Mouse (Mus musculus): ENCODE data around the gene Gm20388. TPM values are rescaled to one million over a fixed set of nuclear protein-coding genes. Genes with fewer than 3 reads are reported as not detected.
A peak's percentile ranks its signal among the peaks of the same experiment; 100 is the strongest.

The Gm20388 gene
- polyA plus RNA-seq, 1 experiment from 2014 or later = not detected

DNA sequence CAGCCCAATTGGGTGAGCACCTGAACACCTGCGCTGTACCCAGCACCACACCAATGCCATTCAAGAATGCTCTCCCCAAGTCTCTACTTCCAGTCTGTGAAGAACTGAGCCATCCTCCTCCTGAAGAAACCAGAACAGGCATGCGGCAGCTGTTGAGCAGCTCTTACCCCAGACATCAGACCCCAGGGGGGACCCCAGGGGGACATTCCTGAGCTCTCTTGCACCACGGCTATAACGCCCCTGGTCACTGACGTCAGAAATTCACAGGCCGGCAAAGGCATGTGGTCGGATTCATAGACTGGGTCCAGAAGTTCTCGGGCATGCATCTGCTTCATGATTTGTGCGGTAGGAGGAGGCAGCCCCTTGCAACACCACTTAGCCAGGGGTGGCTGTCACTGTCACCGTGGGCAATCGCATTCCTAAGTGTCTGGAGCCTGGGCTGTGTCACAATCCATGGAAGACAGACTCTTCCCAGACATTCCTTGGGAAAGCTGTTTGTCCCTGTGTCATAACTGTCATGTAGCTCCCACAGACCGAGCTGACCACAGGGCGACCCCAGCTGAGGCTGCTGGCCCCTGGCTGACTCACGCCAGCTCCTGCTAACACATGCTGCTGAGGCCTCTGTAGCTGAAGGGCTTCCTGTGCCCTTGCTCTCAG lies 2256.7 kb downstream of the Gm20388 start:
- H3K9me3 ChIP-seq (replicated peaks) = no peaks in the 10 kb centered on the region
- no peak for DNase-seq
- H3K9ac ChIP-seq = no peak overlapping the region
- ATAC-seq (ENCODE audit: low read depth) = no peak
- no peaks in the 10 kb centered on the region for H3K4me1 ChIP-seq (replicated peaks)
- 65% methylated on average over 14 of the region's 14 CpGs for WGBS (ENCODE audit: insufficient replicate concordance)
- H3K4me2 ChIP-seq = no peak overlapping the region
- H3K27ac ChIP-seq = no peak overlapping the region
- H3K36me3 ChIP-seq = no peaks in the 10 kb centered on the region
- no peaks in the 10 kb centered on the region for H3K27me3 ChIP-seq
- no peak overlapping the region for H3K4me3 ChIP-seq (replicated peaks)

DNA sequence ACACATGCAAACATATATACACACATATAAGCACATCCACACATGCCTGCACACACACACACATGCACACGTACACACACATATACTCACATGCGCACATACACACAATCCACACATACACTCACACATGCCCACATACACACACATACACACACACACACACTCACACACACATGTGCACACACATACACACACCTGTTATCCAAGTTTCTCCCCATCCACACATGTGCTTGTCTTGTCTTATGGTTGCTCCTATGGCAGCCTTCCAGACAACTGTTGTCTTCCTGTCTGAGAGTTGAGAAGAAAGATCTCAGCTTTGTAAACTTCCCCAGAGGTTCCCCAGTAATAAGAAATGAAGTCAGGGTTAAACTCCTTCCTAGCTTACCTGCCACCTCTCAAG lies 2258.8 kb downstream of the Gm20388 start:
- H3K4me3 ChIP-seq (replicated peaks) = no peak overlapping the region
- H3K4me2 ChIP-seq = no peak overlapping the region
- H3K27me3 ChIP-seq = no peaks in the 10 kb centered on the region; the same call in 1 of the 2 replicates
- no peak overlapping the region for H3K9ac ChIP-seq
- DNase-seq (no peak), ATAC-seq (ENCODE audit: low read depth) (no peak)
- 86% methylated on average over 2 of the region's 2 CpGs for WGBS (ENCODE audit: insufficient replicate concordance)
- H3K4me1 ChIP-seq (replicated peaks) = no peaks in the 10 kb centered on the region; the same call in 1 of the 2 replicates
- H3K36me3 ChIP-seq = no peaks in the 10 kb centered on the region
- H3K27ac ChIP-seq = no peak overlapping the region
- H3K9me3 ChIP-seq (replicated peaks) = no peaks in the 10 kb centered on the region

DNA sequence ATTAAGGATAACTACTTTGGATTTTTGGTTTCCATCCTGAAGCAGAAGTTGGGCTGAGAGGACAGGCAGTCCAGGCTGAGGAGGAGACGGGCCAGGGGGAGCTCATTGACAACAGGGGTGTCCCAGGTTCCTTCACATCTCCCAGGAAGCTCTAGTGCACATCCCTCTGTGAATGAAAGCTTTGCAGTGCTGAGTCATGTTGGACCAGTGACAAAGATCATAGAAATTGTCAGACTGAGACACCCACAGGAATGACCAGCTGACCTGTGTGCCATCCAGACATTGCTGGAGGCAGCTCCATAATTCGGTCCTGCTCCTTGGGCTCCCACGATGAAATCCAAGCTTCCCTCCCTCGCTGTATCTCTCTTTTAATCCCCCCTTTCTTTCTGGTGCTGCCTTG lies 2261.2 kb downstream of the Gm20388 start:
- Histone ChIP-seq H3K36me3 (no peaks in the 10 kb centered on the region), H3K4me2 (no peak overlapping the region), H3K4me3 (replicated peaks) (no peak overlapping the region), H3K4me1 (replicated peaks) (no peaks in the 10 kb centered on the region; the same call in 1 of the 2 replicates), H3K9me3 (replicated peaks) (no peaks in the 10 kb centered on the region), H3K9ac (no peak overlapping the region), H3K27me3 (no peaks in the 10 kb centered on the region; the same call in 1 of the 2 replicates), H3K27ac (no peak overlapping the region)
- DNase-seq (no peak), ATAC-seq (ENCODE audit: low read depth) (no peak)
- WGBS (ENCODE audit: insufficient replicate concordance) = 60% methylated on average over 4 of the region's 4 CpGs

DNA sequence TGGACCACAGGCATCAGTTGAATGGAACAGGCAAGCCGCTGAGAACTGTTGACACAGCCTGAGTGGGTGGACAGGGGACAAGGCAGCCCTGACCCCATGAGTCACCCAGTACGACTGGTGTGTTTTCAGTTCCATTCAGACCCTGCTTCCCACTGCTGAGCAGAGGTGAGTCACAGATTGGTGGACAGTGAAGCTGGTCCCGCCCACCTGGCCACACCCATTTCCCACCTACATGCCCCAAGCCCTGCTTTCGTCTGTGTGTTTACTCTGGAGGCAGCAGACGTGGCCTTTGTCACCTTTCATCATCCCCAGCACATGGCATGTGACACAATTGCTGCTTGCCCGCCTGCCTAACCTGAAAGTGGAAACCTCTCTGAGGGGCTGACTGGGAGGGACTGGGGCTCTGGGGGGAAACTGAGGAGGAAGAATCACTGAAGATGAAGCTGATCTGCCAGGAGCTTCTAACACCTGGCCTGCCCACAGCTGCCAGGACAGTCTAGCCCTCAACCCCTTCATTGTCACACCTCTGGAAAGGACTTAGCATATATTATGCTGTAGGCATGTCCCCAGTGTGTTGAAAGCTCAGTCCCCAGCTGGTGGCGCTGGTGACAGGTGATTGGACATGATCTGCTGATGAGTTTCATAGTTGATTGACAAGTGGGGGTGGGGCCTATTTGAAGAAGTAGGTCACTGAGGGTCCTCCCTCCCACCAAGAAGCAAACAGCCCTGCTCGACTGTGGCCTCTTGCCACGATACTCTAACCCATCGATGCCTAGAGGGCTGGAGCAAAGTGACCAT lies 2263.7 kb downstream of the Gm20388 start:
- H3K27me3 ChIP-seq = peaks cover 5% of the 10 kb centered on the region; the same call in 1 of the 2 replicates
- ATAC-seq (ENCODE audit: low read depth) = peak; percentile 87
- H3K4me2 ChIP-seq = no peak overlapping the region
- H3K4me1 ChIP-seq (replicated peaks) = no peaks in the 10 kb centered on the region; the same call in 1 of the 2 replicates
- 28% methylated on average over 10 of the region's 10 CpGs for WGBS (ENCODE audit: insufficient replicate concordance)
- no peak for DNase-seq
- no peaks in the 10 kb centered on the region for H3K36me3 ChIP-seq
- peak overlapping the region; percentile 74 for H3K27ac ChIP-seq
- no peaks in the 10 kb centered on the region for H3K9me3 ChIP-seq (replicated peaks)
- H3K9ac ChIP-seq = no peak overlapping the region
- H3K4me3 ChIP-seq (replicated peaks) = no peak overlapping the region

DNA sequence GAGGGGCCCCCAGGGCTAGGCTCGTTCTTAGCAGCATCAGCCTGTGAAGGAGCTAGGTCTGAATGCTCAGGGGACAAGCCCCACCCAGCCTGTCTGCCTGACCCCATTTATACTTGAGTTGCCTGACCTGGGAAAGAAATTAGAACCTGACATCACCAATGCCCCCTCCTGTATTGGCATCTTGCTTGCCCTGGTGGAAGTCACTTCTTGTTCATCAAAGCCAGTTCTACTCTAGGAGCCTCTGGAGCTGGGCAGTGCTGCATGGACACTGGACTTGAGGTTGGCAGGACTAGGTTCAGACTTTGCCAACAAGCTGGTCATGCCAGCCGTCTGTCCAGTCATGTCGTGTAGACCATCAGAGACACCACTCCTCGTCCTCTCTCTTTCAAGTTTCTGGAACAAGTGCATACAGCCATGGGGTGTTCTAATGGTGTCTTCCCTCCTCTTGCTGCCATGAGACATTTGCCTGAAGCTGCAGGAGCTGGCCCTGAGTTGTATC lies 2267.8 kb downstream of the Gm20388 start:
- H3K27ac ChIP-seq = no peak overlapping the region
- ATAC-seq (ENCODE audit: low read depth) = no peak
- no peak overlapping the region for H3K9ac ChIP-seq
- H3K9me3 ChIP-seq (replicated peaks) = no peaks in the 10 kb centered on the region
- H3K4me2 ChIP-seq = no peak overlapping the region
- no peaks in the 10 kb centered on the region for H3K36me3 ChIP-seq
- 61% methylated on average over 4 of the region's 4 CpGs for WGBS (ENCODE audit: insufficient replicate concordance)
- no peak overlapping the region for H3K4me3 ChIP-seq (replicated peaks)
- peaks cover 10% of the 10 kb centered on the region; the same call in 1 of the 2 replicates for H3K27me3 ChIP-seq
- peaks cover 16% of the 10 kb centered on the region for H3K4me1 ChIP-seq (replicated peaks)
- no peak for DNase-seq

DNA sequence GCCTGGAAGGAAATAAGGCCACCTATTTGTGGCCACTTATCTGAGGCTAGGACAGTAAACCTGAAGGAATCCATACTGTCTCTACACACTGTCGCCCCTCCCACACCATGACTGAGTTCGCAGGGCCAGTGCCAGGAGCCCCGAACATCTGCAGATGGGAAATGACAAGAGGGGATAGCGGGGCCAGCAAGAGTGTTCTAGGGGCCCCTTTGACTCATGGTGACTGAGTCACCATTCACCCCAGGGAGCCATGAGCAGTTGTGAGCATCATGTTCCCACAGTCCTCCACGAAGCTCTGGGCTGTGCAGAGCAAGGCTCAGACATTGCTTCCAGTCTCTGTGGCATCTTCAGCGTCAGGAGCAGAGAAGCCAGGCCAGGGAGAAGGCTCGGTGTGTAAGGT lies 2268.7 kb downstream of the Gm20388 start:
- Histone ChIP-seq H3K27ac (no peak overlapping the region), H3K27me3 (peaks cover 10% of the 10 kb centered on the region; the same call in 1 of the 2 replicates), H3K9ac (no peak overlapping the region), H3K36me3 (no peaks in the 10 kb centered on the region), H3K4me3 (replicated peaks) (no peak overlapping the region), H3K9me3 (replicated peaks) (no peaks in the 10 kb centered on the region), H3K4me2 (no peak overlapping the region), H3K4me1 (replicated peaks) (peaks cover 17% of the 10 kb centered on the region)
- WGBS (ENCODE audit: insufficient replicate concordance) = 54% methylated on average over 7 of the region's 7 CpGs
- DNase-seq (no peak), ATAC-seq (ENCODE audit: low read depth) (no peak)

DNA sequence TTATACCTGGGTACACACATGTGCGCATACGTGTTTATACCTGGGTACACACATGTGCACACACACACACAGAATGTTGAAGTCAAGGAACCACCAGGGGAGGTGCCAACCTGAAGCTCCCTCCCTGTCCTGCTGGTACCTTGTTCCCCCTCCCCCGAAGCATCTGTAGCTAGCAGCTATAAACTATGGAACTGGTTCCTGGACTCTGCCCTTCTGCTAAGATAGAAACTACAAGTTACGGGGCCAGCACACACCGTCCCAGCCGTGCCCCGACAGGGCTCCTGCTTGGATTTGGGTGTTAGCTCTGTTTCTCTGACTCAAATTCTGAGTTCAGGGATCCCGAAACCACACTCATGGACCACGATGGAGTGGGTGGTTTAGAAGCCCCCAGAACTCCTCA lies 2269.5 kb downstream of the Gm20388 start:
- H3K9me3 ChIP-seq (replicated peaks) = no peaks in the 10 kb centered on the region
- ATAC-seq (ENCODE audit: low read depth) (no peak), DNase-seq (no peak)
- peaks cover 10% of the 10 kb centered on the region; the same call in 1 of the 2 replicates for H3K27me3 ChIP-seq
- no peak overlapping the region for H3K27ac ChIP-seq
- no peak overlapping the region for H3K4me3 ChIP-seq (replicated peaks)
- H3K4me2 ChIP-seq = no peak overlapping the region
- no peaks in the 10 kb centered on the region for H3K36me3 ChIP-seq
- peaks cover 17% of the 10 kb centered on the region for H3K4me1 ChIP-seq (replicated peaks)
- no peak overlapping the region for H3K9ac ChIP-seq
- 71% methylated on average over 9 of the region's 9 CpGs for WGBS (ENCODE audit: insufficient replicate concordance)

DNA sequence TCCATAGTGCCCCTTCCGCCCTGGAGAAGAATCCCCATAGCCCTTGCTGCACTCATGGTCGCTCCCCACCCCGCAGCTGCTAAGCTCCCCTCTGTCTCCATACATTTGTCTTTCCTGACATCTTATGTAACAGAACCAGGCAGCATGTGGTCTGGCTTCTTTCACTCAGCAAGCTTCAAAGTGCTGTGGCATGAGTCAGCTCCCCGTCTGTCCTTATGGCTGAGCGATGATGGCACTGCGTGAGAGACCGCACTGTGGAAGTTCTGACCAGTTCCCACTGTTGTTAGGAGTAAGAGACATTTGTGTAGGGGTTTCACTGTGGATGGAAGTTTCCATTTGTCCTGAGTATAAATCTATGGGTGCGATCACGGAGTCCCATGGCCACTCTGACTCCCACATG lies 2270.8 kb downstream of the Gm20388 start:
- Histone ChIP-seq H3K4me1 (replicated peaks) (peaks cover 17% of the 10 kb centered on the region), H3K9ac (no peak overlapping the region), H3K4me2 (no peak overlapping the region), H3K9me3 (replicated peaks) (no peaks in the 10 kb centered on the region), H3K27ac (no peak overlapping the region), H3K36me3 (no peaks in the 10 kb centered on the region), H3K4me3 (replicated peaks) (no peak overlapping the region), H3K27me3 (peaks cover 10% of the 10 kb centered on the region; the same call in 1 of the 2 replicates)
- no peak for ATAC-seq (ENCODE audit: low read depth)
- 52% methylated on average over 9 of the region's 9 CpGs for WGBS (ENCODE audit: insufficient replicate concordance)
- no peak for DNase-seq

DNA sequence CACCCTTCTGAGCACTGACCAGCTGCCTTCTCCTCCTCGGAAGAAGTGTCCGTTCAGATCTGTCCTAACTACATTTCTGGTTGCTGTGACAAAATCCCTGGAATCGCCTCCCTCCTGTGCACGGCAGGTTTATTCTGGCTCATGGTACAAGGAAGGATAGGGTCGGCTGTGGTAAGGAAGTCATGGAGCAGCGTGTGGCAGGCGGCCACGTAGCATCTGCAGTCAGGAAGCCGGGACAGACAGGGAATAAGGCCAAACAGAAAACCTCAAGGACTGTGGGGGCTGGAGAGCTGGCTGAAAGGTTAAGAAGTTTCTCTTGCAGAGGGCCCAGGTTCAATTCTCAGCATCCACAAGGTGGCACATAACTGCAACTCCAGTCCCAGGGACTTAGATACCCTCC lies 2271.3 kb downstream of the Gm20388 start:
- no peak overlapping the region for H3K4me2 ChIP-seq
- H3K4me1 ChIP-seq (replicated peaks) = peaks cover 17% of the 10 kb centered on the region
- no peaks in the 10 kb centered on the region for H3K36me3 ChIP-seq
- H3K9me3 ChIP-seq (replicated peaks) = no peaks in the 10 kb centered on the region
- ATAC-seq (ENCODE audit: low read depth) (no peak), DNase-seq (no peak)
- peaks cover 10% of the 10 kb centered on the region; the same call in 1 of the 2 replicates for H3K27me3 ChIP-seq
- H3K27ac ChIP-seq = no peak overlapping the region
- no peak overlapping the region for H3K4me3 ChIP-seq (replicated peaks)
- H3K9ac ChIP-seq = no peak overlapping the region
- WGBS (ENCODE audit: insufficient replicate concordance) = 43% methylated on average over 9 of the region's 9 CpGs

DNA sequence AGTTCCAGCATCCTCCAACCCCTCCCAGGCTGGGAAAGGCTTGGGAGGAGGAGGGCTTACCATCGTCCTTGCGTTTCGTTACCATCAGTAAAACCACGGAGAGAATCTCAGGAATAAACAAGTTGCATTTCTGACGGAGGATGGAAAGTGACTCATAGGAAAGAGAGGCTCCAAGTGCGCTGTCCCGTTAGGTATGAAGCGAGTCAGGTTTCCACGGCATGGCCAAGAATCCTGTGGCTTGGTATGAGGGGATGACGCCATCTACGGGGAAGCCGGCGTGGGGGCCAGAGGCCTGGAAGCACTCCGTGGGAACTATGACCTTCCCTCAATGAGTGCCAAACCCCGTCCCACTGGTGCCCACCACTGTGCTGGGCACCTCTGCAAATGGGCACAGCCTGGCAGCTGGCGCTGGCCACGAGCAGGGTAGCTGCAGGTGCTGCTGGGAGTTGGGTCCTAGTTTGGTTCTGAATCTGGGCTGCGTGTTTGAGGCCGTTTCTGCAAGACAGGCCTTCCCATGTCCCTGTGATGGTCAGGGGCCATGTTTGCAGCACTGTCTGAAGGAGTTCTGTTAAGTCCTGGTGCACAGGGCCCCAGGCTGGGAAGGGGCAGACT lies 2275.8 kb downstream of the Gm20388 start:
- ATAC-seq (ENCODE audit: low read depth) = no peak

DNA sequence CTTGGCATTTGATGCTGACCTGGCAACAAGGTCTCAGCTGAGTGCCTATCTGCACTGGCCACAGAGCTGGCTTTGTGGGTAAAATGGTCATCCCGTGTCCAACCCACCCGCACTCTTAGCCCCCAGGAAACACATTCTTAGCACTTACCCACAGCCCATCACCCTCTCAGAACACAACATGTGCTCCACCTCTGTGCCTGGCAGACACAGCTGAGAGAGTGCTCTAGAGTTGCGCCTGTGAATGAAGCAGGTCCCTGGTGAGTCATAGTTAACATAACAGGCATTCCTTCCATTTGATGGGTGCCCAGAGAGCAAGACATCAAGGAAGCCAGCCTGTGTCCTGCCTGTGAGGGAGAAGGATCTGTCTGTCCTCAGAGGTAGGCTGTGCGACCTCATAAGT lies 2276.6 kb downstream of the Gm20388 start:
- peaks cover 5% of the 10 kb centered on the region; the same call in 1 of the 2 replicates for H3K27me3 ChIP-seq
- no peak overlapping the region for H3K9ac ChIP-seq
- H3K4me1 ChIP-seq (replicated peaks) = peaks cover 9% of the 10 kb centered on the region
- WGBS (ENCODE audit: insufficient replicate concordance) = 55% methylated on average over 4 of the region's 4 CpGs
- no peak overlapping the region for H3K27ac ChIP-seq
- H3K9me3 ChIP-seq (replicated peaks) = no peaks in the 10 kb centered on the region
- no peak for DNase-seq
- H3K4me2 ChIP-seq = no peak overlapping the region
- no peaks in the 10 kb centered on the region for H3K36me3 ChIP-seq
- no peak for ATAC-seq (ENCODE audit: low read depth)
- H3K4me3 ChIP-seq (replicated peaks) = no peak overlapping the region

More for the DNA sequence above, 2275.8 kb downstream of the Gm20388 start:
- H3K4me2 ChIP-seq = no peak overlapping the region
- no peak overlapping the region for H3K9ac ChIP-seq
- no peak overlapping the region for H3K4me3 ChIP-seq (replicated peaks)
- DNase-seq = no peak
- no peak overlapping the region for H3K27ac ChIP-seq
- H3K36me3 ChIP-seq = no peaks in the 10 kb centered on the region
- WGBS (ENCODE audit: insufficient replicate concordance) = 73% methylated on average over 19 of the region's 19 CpGs
- 0 out of 2 replicates have a peak, but pooled peaks cover 4% of the 10 kb centered on the region for H3K4me1 ChIP-seq (replicated peaks)
- peaks cover 5% of the 10 kb centered on the region; the same call in 1 of the 2 replicates for H3K27me3 ChIP-seq
- no peaks in the 10 kb centered on the region for H3K9me3 ChIP-seq (replicated peaks)

Data from liver, embryonic 13.5 days (tissue).